Mouse (Mus musculus): ENCODE results near the gene Rpl32.

Gene Rpl32

GRCm38 (mm10) chr6:115808488-115809231 lies at the start of gene Rpl32:
Rpl32 (minus strand) TSS chr6:115808747.
- peak; percentile 92 for DNase-seq

DNA sequence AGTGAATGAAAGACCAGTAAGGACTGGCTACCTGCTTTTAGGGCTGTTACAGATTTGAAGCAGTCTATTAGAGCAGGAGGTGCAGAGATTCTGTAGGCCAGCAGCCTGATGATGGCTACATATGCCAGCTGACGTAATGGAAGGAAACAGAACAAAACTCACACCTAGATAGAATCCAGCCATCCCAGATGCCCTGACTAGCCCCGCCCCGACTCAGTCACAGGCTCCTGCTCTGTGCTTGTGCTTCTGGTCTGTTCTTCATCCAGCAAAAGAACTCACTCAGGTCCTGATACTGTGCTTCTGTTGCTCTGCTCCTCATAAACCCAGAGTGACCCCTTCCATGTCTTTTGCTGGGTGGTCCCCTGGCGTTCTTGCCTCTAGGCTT lies 47.8 kb upstream of the Rpl32 start:
- peak in 1 of 2 experiments; percentile 15 for DNase-seq

GRCm38 (mm10) chr6:115855733-115856360 lies 47.3 kb upstream of the Rpl32 start:
- DNase-seq = peak; percentile 35 to 41

DNA sequence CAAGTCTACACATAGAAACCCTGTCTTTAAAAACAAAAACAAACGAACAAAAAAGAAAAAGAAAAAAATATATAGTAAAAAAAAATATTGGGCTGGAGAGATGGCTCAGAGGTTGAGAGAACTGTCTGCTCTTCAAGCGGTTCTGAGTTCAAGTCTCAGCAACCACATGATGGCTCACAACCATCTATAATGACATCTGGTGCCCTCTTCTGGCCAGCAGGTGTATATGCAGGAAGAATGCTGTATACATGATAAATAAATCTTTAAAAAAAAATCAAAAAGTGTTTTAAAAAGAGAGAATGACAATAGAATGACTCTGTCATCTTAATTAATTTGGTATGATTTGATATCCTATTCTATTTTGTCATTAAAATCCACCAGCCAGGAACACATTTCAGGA lies 45.9 kb upstream of the Rpl32 start:
- peak; percentile 30 to 43 for DNase-seq

DNA sequence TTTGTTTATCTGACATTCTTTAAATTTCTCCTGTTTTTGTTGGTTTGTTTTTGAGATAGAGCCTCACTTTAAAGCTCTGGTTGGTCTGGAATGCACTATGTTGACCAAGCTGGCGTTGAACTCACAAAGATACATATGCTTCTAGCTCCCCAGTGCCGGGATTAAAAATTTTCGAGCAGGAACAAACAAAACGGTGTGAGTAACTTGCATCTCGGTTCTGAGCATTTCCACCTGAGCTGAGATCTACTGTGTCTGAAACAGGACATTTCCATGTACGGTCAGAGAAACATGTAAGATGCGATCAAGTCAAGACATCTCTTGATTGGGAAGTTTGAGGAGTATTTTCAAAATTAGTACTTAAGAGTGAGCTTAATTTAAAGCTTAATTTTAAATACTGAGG lies 45.4 kb upstream of the Rpl32 start:
- DNase-seq = no peak

DNA sequence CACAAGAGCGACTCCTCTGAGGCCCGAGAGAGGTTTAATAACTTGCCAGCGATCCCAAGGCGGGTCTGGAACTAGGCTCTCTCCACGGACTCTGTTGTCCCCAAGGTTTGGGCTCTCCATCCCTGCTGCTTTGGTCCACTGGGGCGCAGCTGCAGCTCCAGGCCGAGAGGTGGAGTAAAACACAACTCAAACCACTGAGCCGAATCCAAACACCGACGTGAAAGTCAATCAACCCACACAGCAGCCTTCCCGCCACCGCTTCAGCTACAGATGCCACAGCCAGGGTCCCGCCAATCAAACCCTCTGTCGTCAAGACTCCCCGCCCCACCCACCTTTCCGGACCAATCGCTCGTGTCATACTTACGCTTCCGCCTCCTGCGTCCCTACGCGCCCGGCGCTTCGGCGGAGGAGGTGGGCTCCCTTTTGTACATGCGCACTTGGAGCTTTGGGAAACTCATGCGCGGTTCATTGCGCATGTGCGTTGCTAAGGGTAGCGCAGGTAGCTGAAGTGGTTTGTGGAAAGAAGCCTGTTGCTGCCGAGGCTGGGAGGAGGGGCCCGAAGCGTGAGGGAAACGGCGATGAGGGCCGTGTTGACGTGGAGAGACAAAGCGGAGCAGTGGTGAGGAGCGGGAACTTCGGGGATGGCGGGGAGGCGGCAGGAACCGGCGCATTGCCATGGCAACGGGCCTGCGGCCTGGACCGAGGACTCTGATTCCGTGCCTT lies 44.7 kb upstream of the Rpl32 start, which contains the start of the genes Mbd4 and Ift122:
Mbd4 (minus strand) TSS at position 281 of the 723 bp plus-strand sequence.
Ift122 (plus strand) TSS at position 380 of the 723 bp plus-strand sequence.
- DNase-seq = peak; percentile 98 to 99

DNA sequence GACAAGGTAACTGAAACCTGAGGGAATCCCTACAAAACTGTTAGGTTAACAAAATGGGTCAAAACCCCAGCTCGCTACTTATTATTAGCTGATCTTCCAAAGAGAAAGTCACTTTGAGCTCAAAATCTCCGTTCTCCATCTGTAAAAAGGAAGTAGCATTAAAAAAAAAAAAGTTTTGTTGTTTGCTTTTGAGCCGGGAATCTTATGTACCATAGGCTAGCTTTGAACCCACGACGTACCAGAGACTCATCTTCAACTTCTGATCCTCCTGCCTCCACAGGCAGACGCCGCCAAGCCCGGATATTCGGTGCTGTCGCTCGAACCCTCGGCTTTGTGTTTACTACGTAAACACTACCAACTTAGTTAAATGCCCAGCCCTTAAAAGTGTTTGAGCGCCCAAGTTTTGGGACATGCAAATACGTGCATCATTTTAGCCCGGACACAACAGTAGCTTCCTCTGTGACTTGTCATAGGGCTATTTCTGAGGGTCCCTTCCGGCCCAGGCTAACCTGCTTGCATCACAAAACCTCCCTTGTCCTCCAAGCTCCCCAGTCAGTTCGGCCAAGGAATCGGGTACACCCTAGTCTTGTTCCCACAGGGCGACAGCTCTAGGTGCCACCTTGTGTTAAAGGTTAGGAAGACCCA lies 44.0 kb upstream of the Rpl32 start:
- DNase-seq = peak; percentile 22 to 23

DNA sequence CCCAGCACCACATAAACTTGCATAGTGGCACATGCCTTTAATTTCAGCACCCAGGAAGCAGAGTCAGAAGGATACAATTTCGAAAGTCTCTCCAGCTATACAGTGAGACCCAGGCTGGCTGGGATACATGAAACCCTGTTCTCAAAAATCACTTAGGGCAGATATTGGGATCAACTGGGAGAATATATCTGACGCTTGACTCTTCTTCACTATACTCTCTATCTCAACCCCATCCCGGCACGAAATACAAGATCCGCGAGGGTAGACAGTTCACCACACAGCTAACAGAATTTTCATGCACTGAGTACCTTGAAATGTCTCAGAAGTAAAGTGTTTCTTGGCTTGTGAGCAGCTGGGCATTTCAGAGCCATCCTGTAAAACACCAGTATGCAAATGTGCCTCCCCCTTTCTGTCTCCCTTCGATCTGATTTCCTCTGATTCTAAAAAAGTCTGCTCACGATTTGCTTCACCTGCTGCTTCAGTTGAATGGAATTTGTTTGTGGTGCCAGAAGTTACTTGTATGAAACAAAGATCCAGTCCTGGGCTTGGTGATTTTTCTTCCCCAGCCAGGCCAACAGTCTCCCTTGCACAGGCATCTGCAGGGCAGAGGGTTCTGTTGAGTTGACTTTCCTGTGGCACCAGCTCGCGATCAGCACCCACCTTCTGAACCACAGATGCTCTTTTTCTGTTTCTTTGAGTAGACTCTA lies 40.2 kb upstream of the Rpl32 start:
- no peak for DNase-seq

GRCm38 (mm10) chr6:115846640-115847411 lies 38.3 kb upstream of the Rpl32 start:
- DNase-seq = peak; percentile 78 to 85

DNA sequence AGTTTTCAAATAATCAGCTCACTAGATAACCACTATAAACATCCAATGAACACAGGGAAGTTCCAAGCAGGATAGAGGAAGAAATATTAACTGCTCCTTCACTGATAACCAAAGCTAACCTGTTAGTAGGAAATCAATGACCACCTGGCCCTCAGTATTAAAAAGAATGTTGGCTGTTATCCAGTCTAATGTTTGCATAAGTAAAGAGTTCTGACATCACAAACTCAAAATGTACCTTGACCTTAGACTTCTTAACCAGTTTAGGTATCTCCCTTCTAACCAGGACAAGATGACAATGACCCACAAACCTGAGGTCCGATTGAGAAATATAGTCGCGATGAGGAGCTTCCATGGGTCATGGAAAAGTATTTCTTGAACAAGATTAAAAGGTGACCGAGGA lies 36.5 kb upstream of the Rpl32 start:
- DNase-seq = no peak

- DNase-seq = no peak
These were observed 30.2 kb upstream of the Rpl32 start for GRCm38 (mm10) chr6:115838745-115839144.

- DNase-seq = peak; percentile 78
These were observed 29.6 kb upstream of the Rpl32 start, which contains the start of gene Efcab12 for GRCm38 (mm10) chr6:115838161-115838597. Efcab12 (minus strand) TSS chr6:115838412.

GRCm38 (mm10) chr6:115833861-115834260 lies 25.3 kb upstream of the Rpl32 start:
- DNase-seq = no peak

DNA sequence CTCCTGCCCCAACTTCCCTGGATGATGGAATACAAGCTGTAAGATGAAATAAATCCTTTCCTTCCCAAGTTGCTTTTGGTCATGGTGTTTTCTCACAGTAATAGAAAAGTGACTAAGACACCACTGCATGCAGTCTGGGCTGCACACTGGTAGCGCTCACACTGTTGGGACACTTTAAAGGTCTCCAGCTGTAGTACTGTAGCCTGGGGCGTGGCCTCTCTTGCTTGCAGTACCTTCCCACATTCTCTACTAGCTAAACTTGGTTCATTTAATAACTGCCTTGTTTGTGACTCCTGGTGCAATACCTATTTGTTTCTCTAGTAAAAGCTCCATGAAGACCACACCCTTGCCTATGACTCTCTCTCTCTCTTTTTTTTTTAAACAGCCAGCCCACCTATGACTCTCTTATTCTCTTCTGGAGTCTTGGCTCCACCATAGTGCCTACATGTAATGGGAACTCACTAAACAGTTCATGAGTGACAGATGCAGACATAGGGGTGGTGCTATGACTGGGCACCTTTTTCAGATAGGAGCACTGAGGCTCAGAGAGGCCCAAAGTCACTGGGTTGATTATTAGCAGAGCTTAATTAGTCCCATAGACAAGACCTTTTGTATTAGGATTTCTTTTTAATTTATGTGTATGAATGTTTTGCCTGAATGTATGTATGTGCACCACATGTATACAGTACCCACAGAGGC lies 23.8 kb upstream of the Rpl32 start:
- no peak for DNase-seq

- no peak for DNase-seq
These were observed 22.4 kb upstream of the Rpl32 start for GRCm38 (mm10) chr6:115830779-115831601.

- peak; percentile 71 to 74 for DNase-seq
These were observed 15.4 kb upstream of the Rpl32 start for GRCm38 (mm10) chr6:115823850-115824464.

- no peak for DNase-seq
These were observed 12.9 kb upstream of the Rpl32 start for GRCm38 (mm10) chr6:115821216-115821993.

- DNase-seq = peak; percentile 46 to 59
These were observed 9.6 kb upstream of the Rpl32 start for GRCm38 (mm10) chr6:115818129-115818528.

DNA sequence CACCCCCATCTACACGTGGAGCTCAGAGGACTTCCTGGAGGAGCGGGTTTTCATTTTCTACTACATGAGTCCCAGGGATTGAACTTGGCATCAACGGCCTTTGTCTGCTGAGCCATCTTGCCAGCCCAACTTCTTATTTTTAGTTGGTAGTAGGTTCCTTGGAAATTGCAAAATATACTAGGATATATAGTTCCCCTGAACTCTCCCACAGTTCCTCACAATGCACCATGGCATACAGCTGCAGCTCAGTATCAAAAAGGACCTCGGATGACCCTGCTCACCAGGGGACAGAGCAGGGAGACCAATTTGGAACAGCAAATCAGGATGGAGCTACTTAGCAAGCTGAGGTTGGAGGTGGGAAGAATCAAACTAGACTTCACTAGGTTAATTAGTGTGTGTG lies 6.5 kb upstream of the Rpl32 start:
- DNase-seq = no peak
